Mouse (Mus musculus): ENCODE data around the gene Itgal.

- TF ChIP-seq CTCF (conservative IDR thresholded peaks at IDR 0.05; ENCODE audit: insufficient read depth, insufficient read length, low read depth, low read length) (no peak), POLR2A (IDR thresholded peaks at IDR 0.05; ENCODE audit: low read depth, low read length) (no peak)
These were observed 39.5 kb downstream of the Itgal start for GRCm38 (mm10) chr7:127335604-127336003.

Measured in kidney, adult 2 months (tissue).